Mouse (Mus musculus) monocyte, adult 5-6 weeks (primary cell): Measurements from ENCODE around the gene Rhog. TPM values are rescaled to one million over a fixed set of nuclear protein-coding genes. Genes with fewer than 3 reads are reported as not detected.
"Not testable (repeated sequence)": the region's sequence is repeated elsewhere in the genome, so short reads cannot be mapped to it uniquely, and the experiment has no call there.

Experiments
- ATAC-seq: fragments of 153-309, 156-312 bp; replicated peaks from 2 replicates; pipeline ENCODE4 v1.8.0; 2017; ENCODE audit warnings: mild to moderate bottlenecking; ENCODE audit not compliant: low TSS enrichment, insufficient number of reproducible peaks, severe bottlenecking, poor library complexity, low FRiP score
- total RNA-seq: library from RNA; stranded (forward); fragments of 200-1000, 200-491, 200-594 nt; gene quantifications from 3 replicates; pipeline ENCODE4 v1.2.3, GENCODE M21; 2017

The Rhog gene
- 46.7 to 78.6 TPM (median 62.1 TPM) in 3 replicates for total RNA-seq

DNA sequence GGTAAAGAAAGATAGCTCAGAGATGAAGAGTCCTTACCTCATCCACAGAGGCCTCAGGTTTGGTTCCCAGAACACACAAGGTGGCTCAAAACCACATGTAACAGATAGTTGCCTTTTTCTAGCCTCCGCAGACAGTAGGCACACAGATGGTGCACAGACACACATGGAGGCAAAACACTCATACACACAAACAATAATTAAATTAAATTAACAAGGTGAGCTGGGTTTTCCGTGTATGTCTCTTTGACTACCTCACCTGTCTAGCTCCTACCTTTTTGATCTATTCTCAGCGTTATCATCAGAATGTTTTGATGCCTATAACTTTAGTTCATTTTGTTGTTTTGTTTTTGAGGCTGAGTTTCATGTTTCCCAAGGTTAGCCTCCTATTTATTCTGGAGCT, at the start of gene Rhog:
TSS of gene Rhog (minus strand) at position 101 of the 400 bp plus-strand sequence.
- no peak for ATAC-seq

- ATAC-seq: no peak
Observed at GRCm38 (mm10) chr7:102305596-102305995, 49.7 kb upstream of the Rhog start.

- no peak for ATAC-seq
Observed at GRCm38 (mm10) chr7:102302471-102302870, 46.6 kb upstream of the Rhog start.

GRCm38 (mm10) chr7:102300761-102301160, 44.9 kb upstream of the Rhog start:
- no peak for ATAC-seq

- no peak for ATAC-seq
Observed at GRCm38 (mm10) chr7:102293234-102293633, 37.4 kb upstream of the Rhog start.

DNA sequence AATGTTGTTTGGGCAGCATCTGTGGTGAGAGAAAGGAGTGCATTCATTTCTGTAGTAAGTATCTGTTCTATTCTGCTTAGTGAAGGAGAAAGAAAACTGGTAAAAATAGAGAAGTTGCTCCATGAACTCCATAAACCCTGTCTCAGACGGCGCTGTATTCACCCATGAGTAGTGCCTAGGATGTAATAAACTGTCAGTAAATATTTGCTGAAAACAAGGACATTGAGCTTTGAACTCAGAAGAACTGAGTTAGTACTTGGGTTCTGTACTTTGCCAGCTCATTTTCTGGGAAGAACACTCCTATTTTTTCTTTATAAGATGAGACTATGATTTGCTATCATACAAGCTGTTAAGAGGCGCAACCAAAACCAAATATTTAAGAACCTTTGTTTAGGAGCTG, 36.4 kb upstream of the Rhog start:
- ATAC-seq: no peak

GRCm38 (mm10) chr7:102289466-102289865, 33.6 kb upstream of the Rhog start:
- no peak for ATAC-seq

- no peak for ATAC-seq
Observed at GRCm38 (mm10) chr7:102282261-102282660, 26.4 kb upstream of the Rhog start.

DNA sequence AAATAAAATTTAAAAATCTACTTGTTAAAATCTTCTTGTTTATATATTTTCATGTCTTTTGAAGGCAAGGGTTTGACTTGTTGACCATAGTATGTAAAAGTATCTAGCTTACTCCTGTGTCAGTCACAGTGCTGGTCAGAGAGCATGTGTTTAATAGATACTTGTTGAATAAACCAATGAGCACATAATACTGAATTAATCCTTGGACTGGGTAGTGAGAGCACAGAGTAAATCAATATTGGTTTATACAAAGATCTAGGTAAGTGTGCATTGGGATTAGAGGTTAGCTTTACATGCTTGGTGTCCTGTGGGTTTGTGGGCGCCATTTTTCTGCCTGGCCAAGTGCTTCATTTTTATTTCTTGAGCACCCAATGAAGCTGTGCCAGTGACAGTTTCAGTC, 25.5 kb upstream of the Rhog start:
- no peak for ATAC-seq

GRCm38 (mm10) chr7:102272422-102272948, 16.6 kb upstream of the Rhog start:
- ATAC-seq: no peak

DNA sequence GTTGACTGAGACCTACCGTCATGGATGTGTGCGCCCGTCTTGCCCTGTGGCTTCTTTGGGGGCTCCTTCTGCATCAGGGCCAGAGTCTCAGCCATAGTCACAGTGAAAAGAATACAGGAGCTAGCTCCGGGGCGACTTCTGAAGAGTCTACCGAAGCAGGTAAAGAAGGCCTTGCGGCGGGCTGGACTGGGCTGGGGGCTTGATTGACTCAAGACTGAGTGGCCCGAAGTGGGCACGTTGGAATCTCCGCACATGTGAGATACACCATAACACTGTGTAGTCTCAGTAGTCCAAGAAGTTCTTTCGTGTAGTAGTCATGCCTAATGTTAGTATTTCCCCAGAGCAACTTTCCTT, 12.5 kb upstream of the Rhog start:
- no peak for ATAC-seq

GRCm38 (mm10) chr7:102267601-102268394, 11.9 kb upstream of the Rhog start, which contains the start of gene Stim1:
Gene Stim1, plus strand, starts transcription at chr7:102267806.
- peak; percentile 9; the same call in 1 of the 2 replicates for ATAC-seq

DNA sequence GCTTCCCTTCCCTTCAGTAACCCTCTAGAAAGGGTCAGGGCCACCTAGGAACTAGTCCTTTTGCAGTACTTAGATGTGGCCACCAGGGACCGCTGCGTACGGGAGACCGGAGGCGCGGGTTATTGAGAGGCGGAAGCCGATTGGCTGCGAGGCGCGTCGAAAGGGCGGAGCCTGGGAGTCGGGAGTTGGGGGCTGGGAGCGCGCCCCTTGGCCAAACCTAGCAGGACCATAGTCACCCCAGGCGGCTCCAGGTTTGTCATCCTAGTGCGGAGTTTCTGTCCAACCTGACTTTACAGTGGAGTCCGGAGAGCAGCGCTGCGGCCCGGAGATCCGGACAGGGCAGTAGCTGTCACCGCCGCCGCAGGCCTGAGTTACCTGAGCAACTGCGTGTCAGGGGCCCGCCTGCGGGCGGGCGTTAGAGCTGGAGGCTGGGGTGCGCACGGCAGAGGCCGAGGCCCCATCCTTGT, 11.3 kb upstream of the Rhog start:
- ATAC-seq: peak; percentile 78

- ATAC-seq: peak; percentile 69
Observed at GRCm38 (mm10) chr7:102266401-102267042, 10.7 kb upstream of the Rhog start.

- not testable (repeated sequence) for ATAC-seq
Observed at GRCm38 (mm10) chr7:102266021-102266400, 10.2 kb upstream of the Rhog start.

DNA sequence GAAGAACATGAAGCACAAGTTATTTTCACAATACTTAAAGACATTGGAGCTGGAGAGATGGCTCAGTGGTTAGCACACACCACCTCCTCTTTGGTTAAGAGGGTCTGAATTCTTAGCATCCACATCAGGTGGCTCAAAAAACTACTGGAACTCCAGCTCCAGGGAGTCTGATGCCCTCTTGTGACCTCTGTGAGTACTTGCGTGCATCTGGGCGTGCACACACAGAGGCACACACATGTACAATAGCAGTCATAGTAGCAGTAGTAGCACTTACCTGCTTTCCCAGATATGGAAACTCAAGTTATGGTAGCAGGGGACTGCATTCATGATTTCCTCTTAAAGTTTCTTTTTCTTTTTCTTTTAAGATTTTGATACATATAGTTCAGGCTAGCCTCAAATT, 7.2 kb upstream of the Rhog start:
- no peak for ATAC-seq

- ATAC-seq: no peak
Observed at GRCm38 (mm10) chr7:102260518-102260917, 4.7 kb upstream of the Rhog start.

GRCm38 (mm10) chr7:102259716-102260479, 4.0 kb upstream of the Rhog start:
- ATAC-seq: no peak

- ATAC-seq: no peak
Observed at GRCm38 (mm10) chr7:102258753-102259152, 2.9 kb upstream of the Rhog start.
